Mouse (Mus musculus) mesoderm, embryonic 11.5 days (tissue): ENCODE measurements at regions not wholly inside any gene's neighbourhood (a gene's known extent, or its start where the extent isn't known, plus 50 kb on each side); places are given as distances from the start of the nearest gene placed in this dataset.
"Not testable (repeated sequence)": the region's sequence is repeated elsewhere in the genome, so short reads cannot be mapped to it uniquely, and the experiment has no call there.

Experiments
- DNase-seq: peaks from one replicate; pipeline ENCODE4 v3.0.0-alpha.2; 2012; ENCODE audit warnings: low read depth, low spot score

- no peak for DNase-seq
These were observed 375.2 kb upstream of the B3galt2 start for GRCm38 (mm10) chr1:143265216-143265615.

DNA sequence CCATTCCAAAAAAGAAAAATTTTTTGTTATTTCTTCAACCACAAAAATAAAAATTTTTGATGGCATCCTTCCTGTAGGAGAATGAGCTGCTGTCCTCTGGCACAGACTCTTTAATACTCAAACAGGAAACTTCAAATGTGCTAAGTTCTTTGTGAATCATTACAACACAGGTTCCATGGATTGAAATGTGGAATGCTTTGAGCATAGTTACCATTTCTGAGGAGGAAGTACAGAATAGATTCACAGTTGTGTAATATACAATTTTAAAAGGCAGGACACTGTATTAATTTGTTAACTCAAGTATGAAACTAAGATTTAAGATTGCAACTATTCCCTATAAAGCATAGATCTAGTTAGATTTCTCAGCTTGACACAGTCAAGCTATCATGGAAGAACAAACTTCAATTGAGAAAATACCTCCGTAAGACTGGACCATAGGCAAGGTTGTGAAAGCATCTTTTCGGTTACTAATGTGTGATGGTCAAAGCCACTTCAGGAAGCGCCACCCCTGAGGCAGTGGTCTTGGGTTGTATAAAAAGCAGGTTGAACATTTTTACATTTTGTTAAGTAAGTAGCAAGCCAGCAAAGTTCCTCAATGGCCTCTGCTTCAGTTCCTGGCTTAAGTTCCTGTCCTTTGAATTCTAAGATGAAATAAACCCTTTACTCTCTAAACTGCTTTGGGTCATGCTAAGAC, 354.0 kb upstream of the B3galt2 start:
- no peak for DNase-seq

- DNase-seq: no peak
These were observed 353.0 kb upstream of the B3galt2 start for GRCm38 (mm10) chr1:143287448-143287847.

- DNase-seq: no peak
These were observed 343.9 kb upstream of the B3galt2 start for GRCm38 (mm10) chr1:143296555-143296954.

DNA sequence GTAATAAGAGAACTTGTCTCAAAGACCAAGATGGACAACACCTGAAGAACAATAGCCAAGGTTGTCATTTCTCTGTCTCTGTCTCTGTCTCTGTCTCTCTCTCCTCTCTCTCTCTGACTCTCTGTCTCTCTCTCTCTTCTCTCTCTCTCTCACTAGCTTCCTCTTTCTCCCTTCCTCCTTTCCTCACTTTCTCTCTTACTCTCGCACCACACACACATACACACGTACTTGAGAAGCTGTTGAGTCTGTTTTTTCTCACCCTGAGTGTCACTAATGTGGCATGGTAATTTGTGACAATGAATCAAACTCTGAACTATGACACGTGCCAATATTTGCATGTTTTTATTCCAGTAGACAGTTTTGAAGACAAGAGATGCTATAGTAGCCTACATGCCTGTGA, 333.1 kb upstream of the B3galt2 start:
- no peak for DNase-seq

DNA sequence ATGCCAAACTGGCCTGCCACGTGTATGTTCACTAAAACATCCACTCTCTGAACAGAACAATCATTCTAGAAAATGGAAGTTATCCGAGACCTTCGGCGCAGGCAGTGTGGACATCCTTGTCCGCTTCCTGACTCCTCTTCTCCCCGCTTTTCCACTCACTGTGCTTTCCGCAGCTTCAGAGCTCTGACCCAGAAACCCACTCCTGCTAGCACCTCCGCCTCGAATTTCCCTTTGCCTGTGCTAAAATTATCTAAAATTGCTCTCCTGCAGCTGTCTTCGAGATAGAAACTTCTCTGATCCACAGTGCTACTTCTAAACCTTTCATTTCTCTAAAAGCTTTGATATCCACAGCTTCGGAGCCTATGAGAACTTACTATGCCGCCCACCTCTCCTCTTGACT, 322.1 kb upstream of the B3galt2 start:
- DNase-seq: no peak

- DNase-seq: no peak
These were observed 320.9 kb upstream of the B3galt2 start for GRCm38 (mm10) chr1:143319568-143319967.

DNA sequence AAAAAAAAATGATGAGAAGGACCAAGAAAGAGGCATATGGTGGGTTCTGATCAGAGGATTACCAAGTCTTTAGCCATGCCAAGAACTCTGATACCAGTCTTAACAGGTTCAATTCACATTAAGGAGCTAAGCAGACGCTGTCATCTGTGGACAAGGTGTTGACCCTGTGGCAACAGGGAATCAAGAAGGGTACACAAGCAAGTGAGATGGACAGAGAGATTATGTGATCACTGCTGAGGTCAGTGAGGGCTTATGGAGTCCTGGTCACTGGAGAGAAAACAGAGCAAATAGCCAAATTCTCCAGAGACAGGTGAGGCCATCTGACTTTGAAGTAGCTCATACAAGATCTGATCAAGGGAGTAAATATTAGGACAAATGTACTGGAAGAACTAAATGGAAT, 289.1 kb upstream of the B3galt2 start:
- no peak for DNase-seq

DNA sequence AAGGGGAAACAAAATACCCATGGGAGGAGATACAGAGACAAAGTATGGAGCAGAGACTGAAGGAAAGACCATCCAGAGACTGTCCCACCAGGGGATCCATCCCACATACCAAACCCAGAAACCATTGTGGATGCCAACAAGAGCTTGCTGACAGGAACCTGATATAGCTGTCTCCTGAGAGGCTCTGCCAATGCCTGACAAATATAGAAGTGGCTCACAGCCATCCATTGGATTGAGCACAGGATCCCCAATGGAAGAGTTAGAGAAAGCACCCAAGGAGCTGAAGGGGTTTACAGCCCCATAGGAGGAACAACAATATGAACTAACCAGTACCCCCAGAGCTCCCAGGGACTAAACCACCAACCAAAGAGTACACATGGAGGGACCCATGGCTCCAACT, 280.2 kb upstream of the B3galt2 start:
- DNase-seq: not testable (repeated sequence)

DNA sequence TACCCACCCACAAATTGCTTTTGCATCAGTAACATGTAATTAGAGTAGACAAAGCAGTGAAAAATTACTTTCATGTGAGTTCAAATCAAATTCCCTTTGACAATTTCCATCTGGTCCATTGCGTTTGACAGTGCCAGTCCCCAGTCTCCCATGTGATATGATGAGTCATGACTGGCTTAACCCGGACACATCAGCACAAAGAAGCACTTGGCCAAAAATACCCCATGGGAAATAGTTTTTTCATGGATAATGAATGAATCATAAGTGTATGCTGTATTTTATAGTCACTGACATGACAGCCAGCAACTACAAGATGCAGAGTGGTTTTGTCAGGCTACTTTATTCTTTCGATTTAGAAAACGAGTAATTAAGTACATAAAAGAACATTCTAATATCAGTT, 248.6 kb upstream of the B3galt2 start:
- DNase-seq: no peak
